Mouse (Mus musculus) spleen, postnatal 36 days (tissue): ENCODE data around the gene Fbxo21.

ENCODE experiments used
- DNase-seq, 2 experiments: peaks; one replicate each; pipeline ENCODE4 v3.0.0; 2022; ENCODE audit warnings: low spot score in 2 of 2, mixed read lengths in 1 of 2

Gene Fbxo21

GRCm38 (mm10) chr5:118019905-118020304, 43.4 kb downstream of the Fbxo21 start:
- DNase-seq: no peak

- no peak for DNase-seq
Measured at GRCm38 (mm10) chr5:118023053-118023452, 46.5 kb downstream of the Fbxo21 start.

GRCm38 (mm10) chr5:118025880-118026279, 49.4 kb downstream of the Fbxo21 start:
- no peak for DNase-seq

GRCm38 (mm10) chr5:118026343-118026742, 49.8 kb downstream of the Fbxo21 start:
- no peak for DNase-seq

- DNase-seq: no peak
Measured at GRCm38 (mm10) chr5:118027101-118027697, 50.7 kb downstream of the Fbxo21 start.

- DNase-seq: no peak
Measured at GRCm38 (mm10) chr5:118027698-118028190, 51.2 kb downstream of the Fbxo21 start, which contains the start of gene Tesc. Tesc (plus strand) TSS chr5:118027743.

- no peak for DNase-seq
Measured at GRCm38 (mm10) chr5:118028191-118029034, 51.9 kb downstream of the Fbxo21 start.

GRCm38 (mm10) chr5:118029035-118029408, 52.5 kb downstream of the Fbxo21 start:
- DNase-seq: no peak

- DNase-seq: peak; percentile 38 to 39
Measured at GRCm38 (mm10) chr5:118029420-118029819, 52.9 kb downstream of the Fbxo21 start.

- no peak for DNase-seq
Measured at GRCm38 (mm10) chr5:118030022-118030675, 53.6 kb downstream of the Fbxo21 start.

GRCm38 (mm10) chr5:118031059-118031458, 54.5 kb downstream of the Fbxo21 start:
- no peak for DNase-seq

- DNase-seq: no peak
Measured at GRCm38 (mm10) chr5:118031508-118031907, 55.0 kb downstream of the Fbxo21 start.

- DNase-seq: no peak
Measured at GRCm38 (mm10) chr5:118033328-118033727, 56.8 kb downstream of the Fbxo21 start.

- DNase-seq: no peak
Measured at GRCm38 (mm10) chr5:118033740-118034139, 57.2 kb downstream of the Fbxo21 start.

GRCm38 (mm10) chr5:118034632-118035031, 58.1 kb downstream of the Fbxo21 start:
- no peak for DNase-seq

- no peak for DNase-seq
Measured at GRCm38 (mm10) chr5:118035786-118036185, 59.3 kb downstream of the Fbxo21 start.

- peak; percentile 17 to 22 for DNase-seq
Measured at GRCm38 (mm10) chr5:118036888-118037797, 60.6 kb downstream of the Fbxo21 start.

GRCm38 (mm10) chr5:118037798-118038484, 61.4 kb downstream of the Fbxo21 start:
- DNase-seq: no peak

GRCm38 (mm10) chr5:118039241-118039668, 62.7 kb downstream of the Fbxo21 start:
- DNase-seq: no peak

- no peak for DNase-seq
Measured at GRCm38 (mm10) chr5:118042599-118042998, 66.1 kb downstream of the Fbxo21 start.

GRCm38 (mm10) chr5:118043761-118044160, 67.2 kb downstream of the Fbxo21 start:
- no peak for DNase-seq
